Comparison of ENCODE assay signal across 9 mouse cellular contexts in genomic region chr11:76588032-76588431, GRCm38 (mm10). TPM values are rescaled to one million over a fixed set of nuclear protein-coding genes. Genes with fewer than 3 reads are reported as not detected.
DNase-seq lines count a peak whose midpoint lies in the region; ATAC-seq and TF ChIP-seq lines count a peak whose summit lies in the region.
"Had no signal": no experiment of that assay in that cellular context is flagged by ENCODE, and none has a peak within 500 bp of the region (broad histone marks: within the 10 kb centered on the region; RNA-seq: fewer than 3 reads in every experiment).

No protein-coding gene starts in this region.

- H3K27me3 ChIP-seq in limb, embryonic 10.5 days (ENCODE audit: low read depth, poor library complexity, severe bottlenecking), result no peaks in the 10 kb centered on the region
- H3K27me3 ChIP-seq in neural tube, embryonic 15.5 days (replicated peaks), result no peaks in the 10 kb centered on the region

- H3K4me2 ChIP-seq in neural tube, embryonic 15.5 days, result no peak overlapping the region

- H3K9me3 ChIP-seq in limb, embryonic 10.5 days (replicated peaks), result no peaks in the 10 kb centered on the region
- H3K9me3 ChIP-seq in neural tube, embryonic 15.5 days (replicated peaks), result no peaks in the 10 kb centered on the region

- WGBS in limb, embryonic 10.5 days, result 87% methylated on average over 2 of the region's 2 CpGs
- WGBS in neural tube, embryonic 15.5 days, result 94% methylated on average over 2 of the region's 2 CpGs

- no peak for TF ChIP-seq CTCF in gastrocnemius, adult 2 months (IDR thresholded peaks at IDR 0.05)

- peaks cover 12% of the 10 kb centered on the region for H3K4me1 ChIP-seq in limb, embryonic 10.5 days
- no peaks in the 10 kb centered on the region for H3K4me1 ChIP-seq in neural tube, embryonic 15.5 days

- H3K9ac ChIP-seq in neural tube, embryonic 15.5 days (replicated peaks), result no peak overlapping the region

- no peak for ATAC-seq in neural tube, embryonic 15.5 days (ENCODE audit: low FRiP score)
- ATAC-seq: inflammation-experienced regulatory T-cells, adult 6 months had no signal

- no peaks in the 10 kb centered on the region for H3K36me3 ChIP-seq in limb, embryonic 10.5 days
- no peaks in the 10 kb centered on the region for H3K36me3 ChIP-seq in neural tube, embryonic 15.5 days

- peak overlapping the region; percentile 10; the same call in 1 of the 2 replicates for H3K27ac ChIP-seq in limb, embryonic 10.5 days
- H3K27ac ChIP-seq in gastrocnemius, adult 2 months, result no peak overlapping the region
- H3K27ac ChIP-seq in neural tube, embryonic 15.5 days (replicated peaks), result no peak overlapping the region

- H3K4me3 ChIP-seq in limb, embryonic 10.5 days, result no peak overlapping the region
- no peak overlapping the region for H3K4me3 ChIP-seq in gastrocnemius, adult 2 months
- no peak overlapping the region for H3K4me3 ChIP-seq in neural tube, embryonic 15.5 days (replicated peaks)

- peak; percentile 21 to 35 for DNase-seq in adrenal gland, adult (ENCODE audit: inconsistent age in 2 of 2, low spot score in 1 of 2)
- no peak for DNase-seq in adrenal gland, postnatal 36 days
- DNase-seq in 3T3-L1 (ENCODE audit: low read depth, low spot score), result peak; percentile 33
- no peak for DNase-seq in limb, embryonic 10.5 days (ENCODE audit: low spot score)
- DNase-seq in monocyte, adult 2 months (ENCODE audit: low read depth in 1 of 2, low spot score in 2 of 2), result peak; percentile 68 to 76
- DNase-seq in gastrocnemius, adult 2 months, result no peak
- DNase-seq in left cerebral cortex, adult 18-20 months (ENCODE audit: low spot score in 2 of 2), result no peak

- intact Hi-C loops in gastrocnemius, adult 2 months (cut with DNase I), result no loop called here

RNA-seq across cellular contexts. Expression of gene Abr, which starts 34.1 kb away (rescaled TPM):
- total RNA-seq in adrenal gland, postnatal 36 days (2021), result 10 to 100 TPM; 54.6 to 63.5 TPM
- polyA plus RNA-seq in limb, embryonic 10.5 days (2016; fragmentation: Nextera tagmentation; extraction: Ambion mirVana), result 44.7 and 53.7 TPM in 2 replicates
- total RNA-seq in gastrocnemius, adult 2 months (2021), result 10 to 100 TPM; 10.2 to 19.2 TPM
- 100 to 1,000 TPM; 413 to 418 TPM for total RNA-seq in left cerebral cortex, adult 18-20 months (2021)
- polyA plus RNA-seq in neural tube, embryonic 15.5 days (2015; fragmentation: Nextera tagmentation; extraction: Ambion mirVana), result 73.5 and 88.3 TPM in 2 replicates

Comparison
In these comparisons a context has a peak if more than half of its experiments do, and no peak if none do; other contexts are left out.
1. DNase-seq: peak in adrenal gland, adult (2 of 2), 3T3-L1 (single experiment) and monocyte, adult 2 months (2 of 2); none in adrenal gland, postnatal 36 days (0 of 2), limb, embryonic 10.5 days (single experiment), gastrocnemius, adult 2 months (single experiment) and left cerebral cortex, adult 18-20 months (0 of 2).
2. RNA of gene Abr, which starts 34.1 kb away (total RNA-seq): 413 to 418 TPM in left cerebral cortex, adult 18-20 months; 54.6 to 63.5 TPM in adrenal gland, postnatal 36 days and 10.2 to 19.2 TPM in gastrocnemius, adult 2 months; every median in the first group is over 4 times any median in the second.